Mouse (Mus musculus) limb, embryonic 13.5 days (tissue): ENCODE data around the gene Asb7. TPM values are rescaled to one million over a fixed set of nuclear protein-coding genes. Genes with fewer than 3 reads are reported as not detected.

Experiments
- ATAC-seq: fragments of 200-750 bp; cut with Nextera tagmentation; 2 replicates; pipeline ENCODE4 v1.8.0; 2017; ENCODE audit warnings: low read depth, moderate number of reproducible peaks, moderate TSS enrichment; ENCODE audit not compliant: low FRiP score
- H3K27ac ChIP-seq: fragments of 300-500 bp; sonication (generic); 2 replicates; pipeline ENCODE4 v1.5.1; 2015; ENCODE audit warnings: inconsistent platforms, mild to moderate bottlenecking, moderate library complexity
- H3K27me3 ChIP-seq: fragments of 300-500 bp; sonication (generic); 2 replicates; pipeline ENCODE4 v1.6.1; 2015; ENCODE audit warnings: mild to moderate bottlenecking, inconsistent platforms
- H3K36me3 ChIP-seq: fragments of 300-500 bp; sonication (generic); 2 replicates; pipeline ENCODE4 v1.6.1; 2015; ENCODE audit warnings: inconsistent platforms, mild to moderate bottlenecking, moderate library complexity
- H3K4me1 ChIP-seq: fragments of 300-500 bp; sonication (generic); 2 replicates; pipeline ENCODE4 v1.6.1; 2015; ENCODE audit warnings: inconsistent platforms
- H3K4me2 ChIP-seq: fragments of 300-500 bp; sonication (generic); replicated peaks from 2 replicates; pipeline ENCODE4 v1.6.1; 2015; ENCODE audit warnings: inconsistent platforms, mild to moderate bottlenecking, moderate library complexity
- H3K4me3 ChIP-seq: fragments of 300-500 bp; sonication (generic); 2 replicates; pipeline ENCODE4 v1.5.1; 2015; ENCODE audit warnings: moderate library complexity, mild to moderate bottlenecking, inconsistent platforms
- H3K9ac ChIP-seq: fragments of 300-500 bp; sonication (generic); 2 replicates; pipeline ENCODE4 v1.6.1; 2015; ENCODE audit warnings: mild to moderate bottlenecking, inconsistent platforms
- H3K9me3 ChIP-seq: fragments of 300-500 bp; sonication (generic); 2 replicates; pipeline ENCODE4 v1.6.1; 2016; ENCODE audit warnings: inconsistent platforms
- WGBS: fragments of 180-500 bp; shearing (Covaris S2); methylation state at CpG from one replicate; pipeline ENCODE4 v1.1.7; 2015; 5-methylcytosine and 5-hydroxymethylcytosine counted together
- polyA plus RNA-seq: library from polyadenylated mRNA; unstranded; fragments of >200 nt; fragmentation: Nextera tagmentation; extraction: Ambion mirVana; gene quantifications from 2 replicates; pipeline ENCODE4 v1.2.1, GENCODE M21; 2015

Gene Asb7
- polyA plus RNA-seq, 1 experiment from 2014 or later, result 16.4 TPM

GRCm38 (mm10) chr7:66652216-66652615 lies 37.2 kb downstream of the Asb7 start:
- Histone ChIP-seq H3K27me3 (no peaks in the 10 kb centered on the region), H3K36me3 (peaks cover 69% of the 10 kb centered on the region), H3K4me1 (peaks cover 13% of the 10 kb centered on the region; the same call in 1 of the 2 replicates)

GRCm38 (mm10) chr7:66650883-66651282 lies 38.5 kb downstream of the Asb7 start:
- H3K4me1 ChIP-seq, result peaks cover 13% of the 10 kb centered on the region; the same call in 1 of the 2 replicates
- H3K9me3 ChIP-seq, result no peaks in the 10 kb centered on the region
- H3K4me3 ChIP-seq, result no peak overlapping the region
- no peak overlapping the region for H3K4me2 ChIP-seq
- no peaks in the 10 kb centered on the region for H3K27me3 ChIP-seq
- no peak for ATAC-seq
- H3K36me3 ChIP-seq, result peaks cover 61% of the 10 kb centered on the region
- 66% methylated on average over 5 of the region's 5 CpGs for WGBS
- H3K9ac ChIP-seq, result no peak overlapping the region
- H3K27ac ChIP-seq, result no peak overlapping the region

More at GRCm38 (mm10) chr7:66652216-66652615, 37.2 kb downstream of the Asb7 start:
- Histone ChIP-seq H3K9ac (no peak overlapping the region), H3K9me3 (no peaks in the 10 kb centered on the region), H3K4me2 (no peak overlapping the region), H3K27ac (no peak overlapping the region), H3K4me3 (no peak overlapping the region)
- WGBS, result 90% methylated on average over 4 of the region's 4 CpGs
- ATAC-seq, result no peak

DNA sequence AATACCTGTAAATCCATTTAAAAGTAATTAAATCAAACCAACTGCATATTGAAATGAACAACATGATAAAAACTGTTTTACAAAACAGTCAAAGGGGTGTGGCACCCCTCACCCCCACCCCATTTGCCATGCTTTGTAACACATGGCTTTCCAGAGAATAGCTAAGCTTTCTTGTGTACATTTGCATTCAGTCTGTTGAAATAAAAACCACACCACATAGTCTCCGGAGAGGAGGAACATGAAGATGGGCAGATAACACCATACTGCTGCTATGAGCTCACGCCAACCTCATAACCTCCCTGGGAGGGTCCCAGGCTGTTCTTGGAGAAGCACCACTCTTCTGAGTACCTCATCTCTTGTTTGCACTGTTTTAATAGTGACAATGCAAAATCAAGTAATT lies 40.2 kb downstream of the Asb7 start:
- Histone ChIP-seq H3K27ac (no peak overlapping the region), H3K9ac (no peak overlapping the region), H3K4me2 (no peak overlapping the region), H3K27me3 (no peaks in the 10 kb centered on the region), H3K4me3 (no peak overlapping the region), H3K9me3 (no peaks in the 10 kb centered on the region), H3K4me1 (peaks cover 13% of the 10 kb centered on the region; the same call in 1 of the 2 replicates), H3K36me3 (peaks cover 48% of the 10 kb centered on the region)
- WGBS, result 96% methylated on average over 2 of the region's 2 CpGs
- no peak for ATAC-seq

DNA sequence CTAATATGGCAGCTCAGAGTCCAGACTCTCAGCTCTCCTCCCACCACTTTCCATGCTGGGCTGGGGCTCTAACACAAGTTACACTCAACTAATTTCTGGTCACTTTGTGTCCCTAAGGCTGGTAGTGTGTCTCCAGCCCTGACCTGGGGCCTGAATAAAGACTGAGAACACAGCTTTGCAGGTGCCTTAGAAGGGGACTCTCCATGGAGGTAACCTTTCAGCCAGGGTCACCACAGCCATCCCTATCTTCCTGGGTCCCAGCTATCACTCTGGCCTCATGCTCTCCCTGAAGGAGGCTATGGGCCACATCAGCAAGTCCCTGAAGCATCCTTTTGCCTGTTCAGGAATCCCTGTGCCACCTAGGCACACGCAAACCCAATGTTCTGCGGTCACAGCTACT lies 43.7 kb downstream of the Asb7 start:
- no peak overlapping the region for H3K27ac ChIP-seq
- 0 out of 2 replicates have a peak, but pooled peaks cover under 1% of the 10 kb centered on the region for H3K4me1 ChIP-seq
- no peaks in the 10 kb centered on the region for H3K9me3 ChIP-seq
- 98% methylated on average over 2 of the region's 2 CpGs for WGBS
- no peak overlapping the region for H3K4me2 ChIP-seq
- no peak for ATAC-seq
- H3K4me3 ChIP-seq, result no peak overlapping the region
- H3K27me3 ChIP-seq, result no peaks in the 10 kb centered on the region
- H3K9ac ChIP-seq, result no peak overlapping the region
- H3K36me3 ChIP-seq, result peaks cover 42% of the 10 kb centered on the region

DNA sequence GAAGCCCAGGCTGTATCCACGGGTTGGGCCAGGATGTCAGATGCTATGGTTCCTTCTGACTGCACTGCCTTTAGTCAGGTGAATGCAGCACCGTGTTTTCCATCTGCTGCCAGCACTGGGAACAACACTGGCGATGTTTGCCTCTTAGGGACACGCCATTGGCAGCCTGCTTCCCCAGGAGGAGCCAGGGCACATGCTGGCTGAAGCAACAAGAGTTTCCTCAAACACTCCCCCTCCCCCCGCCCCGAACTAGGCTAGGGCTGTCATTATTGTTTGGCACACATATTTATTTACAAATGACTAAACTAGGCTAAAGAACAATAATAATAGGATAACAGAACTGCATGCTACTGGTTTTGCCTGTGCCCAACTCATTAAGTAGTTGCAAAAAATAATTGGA lies 56.0 kb downstream of the Asb7 start:
- no peak for ATAC-seq
- Histone ChIP-seq H3K9me3 (0 out of 2 replicates have a peak, but pooled peaks cover 6% of the 10 kb centered on the region), H3K36me3 (no peaks in the 10 kb centered on the region), H3K4me3 (no peak overlapping the region), H3K27ac (no peak overlapping the region), H3K4me2 (no peak overlapping the region), H3K9ac (no peak overlapping the region), H3K4me1 (no peaks in the 10 kb centered on the region), H3K27me3 (no peaks in the 10 kb centered on the region)
- WGBS, result 69% methylated on average over 6 of the region's 6 CpGs

DNA sequence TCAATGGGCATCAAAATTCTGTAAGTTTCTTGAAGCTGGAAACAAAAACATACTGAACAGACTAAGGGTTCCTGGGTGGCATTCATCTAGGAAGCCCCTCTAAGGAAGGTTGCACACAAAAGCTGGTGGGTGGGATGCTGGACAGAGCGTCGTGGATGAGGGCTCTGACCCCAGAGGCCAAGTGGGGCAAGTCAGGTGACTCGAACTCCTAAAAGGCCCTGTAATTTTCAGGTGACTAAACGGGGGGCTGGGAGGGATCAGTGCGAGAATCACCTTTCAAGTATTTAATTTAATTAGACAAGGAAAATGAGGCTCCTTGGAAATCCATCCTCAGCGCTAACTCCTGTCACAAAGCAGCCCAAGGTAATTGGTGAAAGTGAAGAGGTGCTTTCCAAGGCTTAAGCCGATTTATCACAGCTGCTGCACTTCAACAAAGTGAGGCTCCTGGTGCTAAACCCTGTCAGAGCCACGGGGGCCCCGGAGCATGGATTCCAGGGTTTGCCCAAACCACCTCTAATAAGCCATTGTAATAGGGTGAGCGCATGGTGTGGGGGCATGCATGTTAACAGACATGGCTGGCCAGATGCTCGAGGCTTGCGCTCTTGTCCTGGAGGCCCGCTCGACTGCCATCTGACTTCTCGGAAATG lies 59.1 kb downstream of the Asb7 start:
- H3K4me2 ChIP-seq, result no peak overlapping the region
- no peak overlapping the region for H3K9ac ChIP-seq
- no peaks in the 10 kb centered on the region for H3K4me1 ChIP-seq
- peaks cover 6% of the 10 kb centered on the region; the same call in 1 of the 2 replicates for H3K9me3 ChIP-seq
- no peak overlapping the region for H3K27ac ChIP-seq
- WGBS, result 61% methylated on average over 15 of the region's 15 CpGs
- H3K4me3 ChIP-seq, result no peak overlapping the region
- no peak for ATAC-seq
- H3K27me3 ChIP-seq, result no peaks in the 10 kb centered on the region
- no peaks in the 10 kb centered on the region for H3K36me3 ChIP-seq

- H3K4me2 ChIP-seq, result no peak overlapping the region
- no peaks in the 10 kb centered on the region for H3K36me3 ChIP-seq
- no peaks in the 10 kb centered on the region for H3K27me3 ChIP-seq
- H3K4me1 ChIP-seq, result no peaks in the 10 kb centered on the region
- no peak overlapping the region for H3K9ac ChIP-seq
- peaks cover 5% of the 10 kb centered on the region; the same call in 1 of the 2 replicates for H3K9me3 ChIP-seq
- no peak overlapping the region for H3K4me3 ChIP-seq
- no peak for ATAC-seq
- H3K27ac ChIP-seq, result no peak overlapping the region
- 73% methylated on average over 4 of the region's 4 CpGs for WGBS
These were observed 60.0 kb downstream of the Asb7 start for GRCm38 (mm10) chr7:66629419-66629818.

DNA sequence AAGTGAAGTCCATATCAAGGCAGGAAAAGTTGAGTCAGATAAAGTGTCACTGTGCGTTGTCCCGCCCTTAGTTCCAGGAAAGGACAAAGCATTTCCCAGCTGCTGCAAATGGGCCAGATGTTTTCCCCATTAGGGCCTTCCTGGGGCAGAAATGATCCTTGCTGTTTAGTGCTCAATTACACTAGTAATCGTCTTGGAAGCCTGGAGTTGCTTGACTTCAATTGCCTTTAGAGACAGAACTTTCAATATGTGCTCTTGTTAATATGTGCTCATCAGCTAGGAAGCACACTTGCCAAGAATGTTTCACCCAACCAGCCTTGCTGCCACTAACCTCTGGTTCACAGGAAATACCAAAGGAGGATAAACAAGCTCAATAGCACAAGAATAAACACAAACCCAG lies 66.0 kb downstream of the Asb7 start:
- no peak for ATAC-seq
- 30% methylated on average over 3 of the region's 3 CpGs for WGBS
- Histone ChIP-seq H3K4me2 (no peak overlapping the region), H3K9ac (no peak overlapping the region), H3K27ac (no peak overlapping the region), H3K4me1 (peaks cover 4% of the 10 kb centered on the region; the same call in 1 of the 2 replicates), H3K4me3 (no peak overlapping the region), H3K27me3 (no peaks in the 10 kb centered on the region), H3K9me3 (peaks cover 5% of the 10 kb centered on the region; the same call in 1 of the 2 replicates), H3K36me3 (no peaks in the 10 kb centered on the region)

- no peak for ATAC-seq
- Histone ChIP-seq H3K27ac (no peak overlapping the region), H3K4me3 (no peak overlapping the region), H3K9me3 (no peaks in the 10 kb centered on the region), H3K9ac (no peak overlapping the region), H3K4me1 (no peaks in the 10 kb centered on the region; the same call in 1 of the 2 replicates), H3K27me3 (no peaks in the 10 kb centered on the region), H3K36me3 (no peaks in the 10 kb centered on the region), H3K4me2 (no peak overlapping the region)
These were observed 87.5 kb downstream of the Asb7 start for GRCm38 (mm10) chr7:66601846-66602245.

DNA sequence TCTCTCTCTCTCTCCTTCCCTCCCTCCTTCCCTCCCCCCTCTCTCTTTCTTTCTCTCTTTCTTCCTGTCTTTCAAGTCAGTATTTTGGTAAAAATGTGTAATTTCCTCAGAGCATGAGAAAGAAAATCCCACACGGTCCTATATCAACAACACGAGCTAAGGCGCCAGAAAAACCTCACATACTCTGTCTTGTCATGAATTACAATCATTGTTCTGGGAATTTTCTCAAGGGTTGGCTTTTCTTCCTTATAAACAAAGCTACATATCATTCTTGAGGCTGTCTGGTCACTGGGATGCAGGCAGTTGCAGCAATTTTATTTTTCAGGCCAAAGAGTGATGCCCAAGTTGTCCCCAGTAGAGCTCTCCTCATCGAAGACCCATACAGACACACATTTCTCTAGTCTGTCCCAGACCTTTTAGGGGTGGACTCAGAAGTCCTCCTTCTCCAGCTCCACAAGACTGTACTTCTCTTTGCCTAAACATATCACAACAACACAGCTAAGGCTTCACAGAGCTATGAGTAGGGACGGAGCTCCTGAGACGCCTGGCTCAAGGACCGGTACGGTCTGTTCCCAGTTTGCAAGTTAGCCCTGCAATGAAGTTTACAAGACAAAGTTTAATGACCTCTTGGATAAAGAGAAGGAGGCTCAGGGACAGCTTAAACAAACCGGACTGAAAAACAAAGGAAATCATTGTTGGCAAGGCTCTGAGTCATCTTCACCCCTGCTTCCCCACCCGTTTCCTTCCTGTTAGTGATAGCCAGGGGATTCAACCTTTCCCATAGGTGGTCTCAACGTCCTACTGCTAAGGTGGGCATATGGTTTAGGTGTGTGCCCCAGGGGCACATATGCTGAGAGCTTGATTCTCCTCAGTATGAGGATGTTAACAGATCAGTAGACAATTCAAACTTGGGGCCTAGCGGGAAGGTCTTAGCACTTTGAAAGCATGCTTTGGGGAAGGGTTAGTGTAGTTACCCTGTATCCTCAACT lies 88.5 kb downstream of the Asb7 start:
- Histone ChIP-seq H3K9me3 (no peaks in the 10 kb centered on the region), H3K27me3 (no peaks in the 10 kb centered on the region), H3K36me3 (no peaks in the 10 kb centered on the region), H3K27ac (no peak overlapping the region), H3K4me2 (no peak overlapping the region), H3K4me3 (no peak overlapping the region), H3K4me1 (no peaks in the 10 kb centered on the region; the same call in 1 of the 2 replicates), H3K9ac (no peak overlapping the region)
- 79% methylated on average over 12 of the region's 12 CpGs for WGBS
- no peak for ATAC-seq

DNA sequence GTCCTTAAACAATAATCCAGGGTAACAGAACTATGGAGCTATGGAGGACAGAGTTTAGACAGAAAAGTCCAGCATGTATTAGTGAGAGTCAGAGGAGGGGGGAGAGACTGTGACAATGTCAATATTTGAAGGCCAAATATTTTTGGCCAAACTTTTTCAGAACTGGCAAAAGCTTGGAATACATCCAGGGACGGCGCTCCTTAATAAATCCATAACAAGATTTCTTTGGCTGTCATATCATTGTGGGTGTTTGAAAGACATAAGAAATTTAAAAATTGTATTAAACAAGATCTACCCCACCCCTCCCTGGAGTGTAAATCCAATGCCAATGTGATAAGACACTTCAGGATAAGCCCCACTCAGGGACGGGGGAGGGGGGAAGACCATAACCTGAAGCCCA lies 89.3 kb downstream of the Asb7 start:
- 89% methylated on average over 3 of the region's 3 CpGs for WGBS
- no peak for ATAC-seq

DNA sequence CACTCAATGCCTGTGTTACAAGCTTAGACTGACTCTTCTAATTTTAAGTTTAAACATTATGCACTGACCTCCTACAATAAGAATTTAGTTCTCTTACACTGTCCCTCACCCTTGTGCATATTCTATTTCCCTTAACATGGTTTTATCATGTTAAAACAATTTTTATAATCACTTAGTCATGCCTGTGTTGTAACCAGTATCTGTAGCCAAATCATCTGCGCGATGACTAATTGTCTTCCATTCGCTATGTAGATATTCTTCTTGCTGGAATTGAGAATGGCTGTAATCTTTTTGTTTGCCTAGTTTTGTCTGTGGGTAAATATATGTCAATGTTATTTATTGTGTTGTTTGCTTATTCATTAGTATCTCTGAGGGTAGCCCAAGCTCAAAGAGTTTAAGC lies 91.5 kb downstream of the Asb7 start:
- no peak overlapping the region for H3K4me3 ChIP-seq
- no peaks in the 10 kb centered on the region for H3K9me3 ChIP-seq
- no peak for ATAC-seq
- H3K27me3 ChIP-seq, result no peaks in the 10 kb centered on the region
- H3K27ac ChIP-seq, result no peak overlapping the region
- no peaks in the 10 kb centered on the region for H3K36me3 ChIP-seq
- 97% methylated on average over 3 of the region's 3 CpGs for WGBS
- no peak overlapping the region for H3K4me2 ChIP-seq
- H3K4me1 ChIP-seq, result no peaks in the 10 kb centered on the region; the same call in 1 of the 2 replicates
- H3K9ac ChIP-seq, result no peak overlapping the region

More for the DNA sequence above, 89.3 kb downstream of the Asb7 start:
- Histone ChIP-seq H3K9me3 (no peaks in the 10 kb centered on the region), H3K4me2 (no peak overlapping the region), H3K36me3 (no peaks in the 10 kb centered on the region), H3K4me3 (no peak overlapping the region), H3K27ac (no peak overlapping the region), H3K27me3 (no peaks in the 10 kb centered on the region), H3K9ac (no peak overlapping the region), H3K4me1 (no peaks in the 10 kb centered on the region; the same call in 1 of the 2 replicates)
